Mouse (Mus musculus): Measurements from ENCODE around the gene G430095P16Rik. TPM values are rescaled to one million over a fixed set of nuclear protein-coding genes. Genes with fewer than 3 reads are reported as not detected.

Gene G430095P16Rik
- polyA plus RNA-seq, 1 experiment: not detected

DNA sequence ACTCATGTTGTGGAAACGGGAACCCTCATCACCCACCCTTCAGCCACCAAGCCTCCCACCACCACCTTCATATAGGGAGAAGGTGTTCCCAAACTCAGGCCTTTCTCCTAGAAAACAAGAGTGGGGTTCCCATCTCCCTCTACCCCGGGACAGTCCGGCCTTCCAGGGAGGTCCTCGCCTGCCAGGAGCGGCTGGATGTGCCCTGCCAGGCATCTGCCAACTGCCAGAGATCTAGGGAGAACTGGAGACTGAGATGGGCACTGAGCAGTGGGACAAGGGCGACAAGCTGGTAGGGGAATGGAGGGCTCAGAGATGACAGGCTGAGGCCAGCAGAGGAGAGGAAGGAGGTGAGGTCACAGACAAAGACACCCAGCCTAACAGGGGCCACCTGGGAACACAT is 11.2 kb downstream of the G430095P16Rik start:
- H3K27ac ChIP-seq (ENCODE audit: insufficient read depth, low read depth, low read length): no peak overlapping the region
- TF ChIP-seq POLR2A (IDR thresholded peaks at IDR 0.05; ENCODE audit: insufficient read depth, low read depth, low read length) (no peak), CTCF (IDR thresholded peaks at IDR 0.05; ENCODE audit: insufficient read depth, low read depth, low read length) (no peak)
- WGBS: 67% methylated on average over 6 of the region's 6 CpGs
- H3K4me3 ChIP-seq (ENCODE audit: insufficient read depth, low read depth, low read length): no peak overlapping the region
- peaks cover 55% of the 10 kb centered on the region for H3K4me1 ChIP-seq (ENCODE audit: control insufficient read depth, insufficient read depth, low read length)

DNA sequence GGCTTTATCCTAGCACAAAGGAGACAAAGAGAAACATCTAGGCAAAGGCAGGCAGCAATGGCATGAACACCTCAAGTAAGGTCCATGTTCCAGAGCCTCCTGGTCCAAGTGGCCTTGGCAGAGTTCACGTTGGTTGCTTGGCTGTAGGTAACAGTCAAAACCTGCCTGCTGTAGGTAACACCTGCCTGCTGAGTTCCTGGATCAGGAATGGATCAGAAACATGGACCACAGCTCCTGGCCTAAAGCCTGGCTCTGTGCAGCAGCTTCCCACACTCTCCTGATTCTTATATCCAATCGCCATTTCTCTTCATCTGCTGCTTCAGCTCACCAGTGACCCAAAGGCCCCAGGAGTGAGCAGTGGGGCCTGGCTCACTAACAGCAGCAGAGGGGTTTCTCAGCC is 11.9 kb downstream of the G430095P16Rik start:
- WGBS: 87% methylated on average over 2 of the region's 2 CpGs
- Histone ChIP-seq H3K4me3 (ENCODE audit: insufficient read depth, low read depth, low read length) (no peak overlapping the region), H3K27ac (ENCODE audit: insufficient read depth, low read depth, low read length) (no peak overlapping the region), H3K4me1 (ENCODE audit: control insufficient read depth, insufficient read depth, low read length) (peaks cover 52% of the 10 kb centered on the region)
- TF ChIP-seq POLR2A (IDR thresholded peaks at IDR 0.05; ENCODE audit: insufficient read depth, low read depth, low read length) (no peak), CTCF (IDR thresholded peaks at IDR 0.05; ENCODE audit: insufficient read depth, low read depth, low read length) (no peak)

DNA sequence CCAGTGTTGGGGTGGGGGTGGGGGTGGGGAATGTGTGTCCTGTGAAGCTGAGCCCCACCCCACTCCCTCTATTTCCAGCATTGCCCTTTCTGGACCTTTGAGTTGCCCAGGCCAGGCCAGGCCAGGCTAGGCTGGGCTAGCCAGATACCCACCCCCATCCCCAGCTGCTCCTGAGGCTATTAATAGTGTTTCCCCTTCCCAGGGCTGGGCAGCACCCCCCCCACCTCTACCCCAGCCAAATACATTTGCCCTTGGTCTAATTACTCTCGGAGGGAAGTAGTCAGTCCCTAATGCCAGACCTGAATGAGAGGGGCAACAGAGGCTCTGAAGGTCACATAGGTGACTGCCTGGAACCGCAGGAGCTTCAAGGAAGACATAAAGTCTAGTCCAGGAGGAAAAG is 12.8 kb downstream of the G430095P16Rik start:
- no peak overlapping the region for H3K4me3 ChIP-seq (ENCODE audit: insufficient read depth, low read depth, low read length)
- 64% methylated on average over 2 of the region's 2 CpGs for WGBS
- H3K27ac ChIP-seq (ENCODE audit: insufficient read depth, low read depth, low read length): no peak overlapping the region
- H3K4me1 ChIP-seq (ENCODE audit: control insufficient read depth, insufficient read depth, low read length): peaks cover 51% of the 10 kb centered on the region
- TF ChIP-seq CTCF (IDR thresholded peaks at IDR 0.05; ENCODE audit: insufficient read depth, low read depth, low read length) (no peak), POLR2A (IDR thresholded peaks at IDR 0.05; ENCODE audit: insufficient read depth, low read depth, low read length) (no peak)

DNA sequence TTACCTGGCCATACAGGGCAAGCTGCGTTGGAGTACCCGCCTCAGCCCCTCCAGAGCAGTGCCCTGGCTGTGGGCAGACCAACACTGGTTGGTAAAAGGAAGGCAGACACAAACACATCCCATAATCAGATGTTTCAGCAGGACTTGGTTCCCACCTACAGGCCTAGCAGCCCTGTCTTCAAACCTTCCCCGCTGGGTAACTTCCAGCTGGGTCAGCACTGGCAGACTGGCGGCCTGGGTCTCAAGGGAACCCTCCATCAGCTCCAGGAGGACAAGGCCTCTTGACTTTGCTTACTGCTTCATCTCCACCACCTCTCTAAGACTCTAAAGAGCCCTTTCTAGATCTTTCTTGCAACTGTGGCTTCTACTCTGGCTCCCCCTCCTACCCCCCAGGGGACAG is 13.7 kb downstream of the G430095P16Rik start:
- TF ChIP-seq CTCF (IDR thresholded peaks at IDR 0.05; ENCODE audit: insufficient read depth, low read depth, low read length) (no peak), POLR2A (IDR thresholded peaks at IDR 0.05; ENCODE audit: insufficient read depth, low read depth, low read length) (no peak)

DNA sequence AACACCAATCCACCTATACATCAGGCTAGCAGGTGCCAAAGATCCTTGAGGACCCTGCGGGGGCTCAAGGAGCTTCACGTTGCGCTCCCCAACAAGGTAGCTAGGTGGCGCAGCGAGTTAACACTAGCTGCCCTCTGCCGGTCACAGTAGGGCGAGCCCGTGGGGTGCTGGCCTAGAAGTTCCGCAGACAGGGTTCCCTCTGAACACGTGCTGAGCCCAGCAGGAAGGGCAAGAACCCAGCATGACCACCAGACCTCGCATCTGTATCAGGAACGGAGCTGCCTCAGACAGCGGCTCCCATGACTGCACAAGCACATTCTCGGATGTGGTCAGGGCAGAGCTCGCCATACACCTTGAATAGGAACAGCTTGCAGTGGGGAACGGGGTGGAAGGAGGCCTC is 14.8 kb downstream of the G430095P16Rik start:
- WGBS: 7% methylated on average over 16 of the region's 16 CpGs
- TF ChIP-seq POLR2A (IDR thresholded peaks at IDR 0.05; ENCODE audit: insufficient read depth, low read depth, low read length): no peak
- TF ChIP-seq CTCF (IDR thresholded peaks at IDR 0.05; ENCODE audit: insufficient read depth, low read depth, low read length): peak; percentile 100
- no peak overlapping the region for H3K4me3 ChIP-seq (ENCODE audit: insufficient read depth, low read depth, low read length)
- H3K4me1 ChIP-seq (ENCODE audit: control insufficient read depth, insufficient read depth, low read length): peaks cover 53% of the 10 kb centered on the region
- H3K27ac ChIP-seq (ENCODE audit: insufficient read depth, low read depth, low read length): peak overlapping the region; percentile 1; the same call in 1 of the 2 replicates

More for the DNA sequence above, 13.7 kb downstream of the G430095P16Rik start:
- Histone ChIP-seq H3K4me3 (ENCODE audit: insufficient read depth, low read depth, low read length) (no peak overlapping the region), H3K4me1 (ENCODE audit: control insufficient read depth, insufficient read depth, low read length) (peaks cover 50% of the 10 kb centered on the region), H3K27ac (ENCODE audit: insufficient read depth, low read depth, low read length) (no peak overlapping the region)
- 94% methylated on average over 4 of the region's 4 CpGs for WGBS

- WGBS: 28% methylated on average over 10 of the region's 10 CpGs
- peaks cover 54% of the 10 kb centered on the region for H3K4me1 ChIP-seq (ENCODE audit: control insufficient read depth, insufficient read depth, low read length)
- H3K27ac ChIP-seq (ENCODE audit: insufficient read depth, low read depth, low read length): 0 out of 2 replicates have a peak overlapping the region, but pooled peaks have one; percentile 36
- H3K4me3 ChIP-seq (ENCODE audit: insufficient read depth, low read depth, low read length): no peak overlapping the region
- TF ChIP-seq POLR2A (IDR thresholded peaks at IDR 0.05; ENCODE audit: insufficient read depth, low read depth, low read length): no peak
- no peak for TF ChIP-seq CTCF (IDR thresholded peaks at IDR 0.05; ENCODE audit: insufficient read depth, low read depth, low read length)
Observed at GRCm38 (mm10) chr8:84738266-84738665, 15.5 kb downstream of the G430095P16Rik start.

- WGBS: 67% methylated on average over 10 of the region's 10 CpGs
- Histone ChIP-seq H3K4me3 (ENCODE audit: insufficient read depth, low read depth, low read length) (no peak overlapping the region), H3K27ac (ENCODE audit: insufficient read depth, low read depth, low read length) (peak overlapping the region; percentile 36; the same call in 1 of the 2 replicates), H3K4me1 (ENCODE audit: control insufficient read depth, insufficient read depth, low read length) (peaks cover 59% of the 10 kb centered on the region)
- TF ChIP-seq POLR2A (IDR thresholded peaks at IDR 0.05; ENCODE audit: insufficient read depth, low read depth, low read length) (no peak), CTCF (IDR thresholded peaks at IDR 0.05; ENCODE audit: insufficient read depth, low read depth, low read length) (no peak)
Observed at GRCm38 (mm10) chr8:84738715-84739400, 16.1 kb downstream of the G430095P16Rik start.

GRCm38 (mm10) chr8:84739401-84739742 is 16.6 kb downstream of the G430095P16Rik start:
- Histone ChIP-seq H3K4me1 (ENCODE audit: control insufficient read depth, insufficient read depth, low read length) (peaks cover 59% of the 10 kb centered on the region), H3K27ac (ENCODE audit: insufficient read depth, low read depth, low read length) (0 out of 2 replicates have a peak overlapping the region, but pooled peaks have one; percentile 36), H3K4me3 (ENCODE audit: insufficient read depth, low read depth, low read length) (no peak overlapping the region)
- WGBS: 27% methylated on average over 1 of the region's 1 CpGs
- TF ChIP-seq POLR2A (IDR thresholded peaks at IDR 0.05; ENCODE audit: insufficient read depth, low read depth, low read length) (no peak), CTCF (IDR thresholded peaks at IDR 0.05; ENCODE audit: insufficient read depth, low read depth, low read length) (no peak)

- WGBS: 31% methylated on average over 13 of the region's 13 CpGs
- H3K4me3 ChIP-seq (ENCODE audit: insufficient read depth, low read depth, low read length): no peak overlapping the region
- TF ChIP-seq CTCF (IDR thresholded peaks at IDR 0.05; ENCODE audit: insufficient read depth, low read depth, low read length) (no peak), POLR2A (IDR thresholded peaks at IDR 0.05; ENCODE audit: insufficient read depth, low read depth, low read length) (no peak)
- H3K4me1 ChIP-seq (ENCODE audit: control insufficient read depth, insufficient read depth, low read length): peaks cover 67% of the 10 kb centered on the region
- no peak overlapping the region for H3K27ac ChIP-seq (ENCODE audit: insufficient read depth, low read depth, low read length)
Observed at GRCm38 (mm10) chr8:84740895-84741843, 18.4 kb downstream of the G430095P16Rik start.

All from olfactory bulb, adult 2 months (tissue).